Mouse (Mus musculus) effector memory CD4-positive, alpha-beta T cell, adult 7 months (primary cell): ENCODE results near the gene Rnf223. TPM values are rescaled to one million over a fixed set of nuclear protein-coding genes. Genes with fewer than 3 reads are reported as not detected.

Experiments
- polyA plus RNA-seq: library from polyadenylated mRNA; unstranded; fragments of 100-300 nt; shearing (Covaris generic); gene quantifications from one replicate; pipeline ENCODE4 v1.2.1, GENCODE M21; 2017

The Rnf223 gene
- polyA plus RNA-seq = not detected

DNA sequence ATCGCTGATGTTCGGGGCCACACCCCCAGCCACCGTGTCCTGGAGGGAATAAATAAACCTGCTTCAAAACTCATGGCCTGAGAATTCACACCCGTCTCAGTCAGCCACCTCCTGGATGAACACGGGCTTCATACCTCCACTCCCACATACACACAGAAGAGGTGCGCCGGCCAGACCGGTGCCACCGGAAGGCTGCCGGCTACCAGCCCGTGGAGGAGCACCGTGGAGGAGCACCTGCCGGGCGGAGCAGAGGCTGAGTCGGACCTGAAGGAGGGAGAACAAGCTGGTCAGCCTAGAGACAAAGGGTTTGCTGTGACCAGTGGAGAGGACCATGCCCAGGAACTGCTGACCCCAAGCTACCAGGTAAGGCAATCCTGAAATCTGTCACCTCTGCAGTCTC, at the start of gene Rnf223:
Gene Rnf223 (plus strand): TSS at position 78 of the 400 bp plus-strand sequence.

DNA sequence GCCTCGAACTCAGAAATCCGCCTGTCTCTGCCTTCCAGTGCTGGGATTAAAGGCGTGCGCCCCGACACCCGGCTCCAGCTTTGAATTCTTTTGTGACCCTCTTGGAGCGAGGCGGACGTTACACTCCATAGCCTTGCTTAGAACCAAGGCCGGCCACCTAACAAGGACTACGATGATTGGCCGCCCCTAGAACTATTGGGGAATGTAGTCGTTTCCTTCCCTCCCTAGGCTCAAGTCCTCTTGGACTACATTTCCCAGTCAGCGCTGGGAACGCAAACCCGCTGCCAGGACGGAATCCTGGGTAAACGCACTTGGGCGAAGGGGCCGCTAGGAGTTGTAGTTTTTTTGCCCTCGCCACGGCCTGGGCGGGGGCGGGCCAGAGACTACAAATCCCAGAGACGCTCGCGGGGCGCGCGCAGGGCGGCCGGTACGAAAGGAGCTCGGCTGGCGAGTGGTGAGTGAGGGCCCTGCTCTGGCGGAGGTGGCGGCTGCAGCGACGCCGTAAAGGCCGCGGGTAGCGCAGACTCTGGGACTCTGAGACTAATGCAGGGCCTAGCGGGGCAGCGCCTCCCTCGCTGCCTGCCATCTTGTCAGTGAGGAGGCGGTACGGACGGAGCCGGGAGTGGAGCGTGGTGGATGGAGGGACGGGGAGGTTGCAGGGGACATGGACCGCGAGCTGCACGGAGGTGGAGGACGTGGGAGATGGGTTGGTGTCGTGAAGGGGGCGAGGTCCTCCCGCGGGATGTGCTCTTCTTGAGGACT, 20.6 kb upstream of the Rnf223 start, which contains the start of gene 9430015G10Rik:
Gene 9430015G10Rik (plus strand): TSS at position 413 of the 762 bp plus-strand sequence.

Other genes starting within 250 kb of the Rnf223 start
- gene Pusl1, start 238.7 kb upstream of the Rnf223 start, polyA plus RNA-seq = 26.4 TPM
- 38.1 TPM for gene Acap3, start 238.7 kb upstream of the Rnf223 start, polyA plus RNA-seq
- 179 TPM for gene Ube2j2, start 186.7 kb upstream of the Rnf223 start, polyA plus RNA-seq
- gene C1qtnf12, start 168.2 kb upstream of the Rnf223 start, polyA plus RNA-seq = 3.1 TPM
- 6.7 TPM for gene B3galt6, start 137.9 kb upstream of the Rnf223 start, polyA plus RNA-seq
- 494 TPM for gene Sdf4, start 137.6 kb upstream of the Rnf223 start, polyA plus RNA-seq
- gene Tnfrsf4, start 116.7 kb upstream of the Rnf223 start, polyA plus RNA-seq = 649 TPM
- gene Tnfrsf18, start 104.3 kb upstream of the Rnf223 start, polyA plus RNA-seq = 569 TPM
- not detected for gene Ttll10, start 71.1 kb upstream of the Rnf223 start, polyA plus RNA-seq
- 24.1 TPM for gene 9430015G10Rik, start 20.5 kb upstream of the Rnf223 start, polyA plus RNA-seq
- 2.7 TPM for gene Agrn, start 67.0 kb downstream of the Rnf223 start, polyA plus RNA-seq
- 118 TPM for gene Isg15, start 70.3 kb downstream of the Rnf223 start, polyA plus RNA-seq
- 66.7 TPM for gene AW011738, start 72.8 kb downstream of the Rnf223 start, polyA plus RNA-seq
- gene Perm1, start 85.4 kb downstream of the Rnf223 start, polyA plus RNA-seq = 0.69 TPM
- 23.6 TPM for gene Plekhn1, start 104.3 kb downstream of the Rnf223 start, polyA plus RNA-seq
- gene Noc2l, start 105.5 kb downstream of the Rnf223 start, polyA plus RNA-seq = 163 TPM
- gene Samd11, start 125.1 kb downstream of the Rnf223 start, polyA plus RNA-seq = 5.2 TPM
- not detected for gene Vmn2r-ps159, start 200.6 kb downstream of the Rnf223 start, polyA plus RNA-seq